Mouse (Mus musculus) right cerebral cortex, postnatal 10 days (tissue): ENCODE results near the gene Nmt1.

ENCODE experiments used
- DNase-seq, 2 experiments: peaks; one replicate each; pipeline ENCODE4 v3.0.0; 2021; ENCODE audit warnings: low spot score in 2 of 2

The Nmt1 gene

DNA sequence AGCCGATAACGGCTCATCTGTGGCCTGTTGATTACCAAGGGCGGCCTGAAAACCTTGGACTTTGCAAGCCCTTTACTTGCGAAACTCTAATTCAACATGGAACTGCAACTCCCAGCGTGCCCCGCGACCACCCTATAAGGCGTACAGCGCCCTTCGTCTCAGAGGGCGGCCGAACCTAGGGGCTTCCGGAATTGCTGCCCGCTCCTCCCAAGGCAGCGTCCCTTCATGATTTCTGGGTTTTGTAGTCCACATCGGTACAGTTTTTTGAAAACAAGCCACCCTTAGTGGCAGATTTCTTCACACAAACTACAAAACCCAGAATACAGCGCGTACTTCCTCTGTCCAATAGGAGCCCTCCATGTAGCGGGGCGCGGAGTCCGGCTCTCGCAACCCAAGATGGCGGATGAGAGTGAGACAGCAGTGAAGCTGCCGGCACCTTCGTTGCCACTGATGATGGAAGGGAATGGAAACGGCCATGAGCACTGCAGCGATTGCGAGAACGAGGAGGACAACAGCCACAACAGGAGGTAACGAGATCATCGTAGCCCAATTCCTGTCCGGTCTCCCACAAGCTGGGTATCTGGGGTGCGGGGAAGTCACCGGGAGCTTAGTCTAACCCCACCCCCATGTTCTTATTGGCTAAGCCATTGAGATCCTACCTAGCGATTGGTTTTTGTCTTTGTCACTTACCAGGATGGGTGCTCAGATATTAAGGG is at the start of gene Nmt1, which contains the start of gene Dcakd:
Gene Nmt1, plus strand, starts transcription at position 15 of the 716 bp plus-strand sequence.
Gene Dcakd, minus strand, starts transcription at position 158 of the 716 bp plus-strand sequence.
- DNase-seq, result peak; percentile 96 to 97

DNA sequence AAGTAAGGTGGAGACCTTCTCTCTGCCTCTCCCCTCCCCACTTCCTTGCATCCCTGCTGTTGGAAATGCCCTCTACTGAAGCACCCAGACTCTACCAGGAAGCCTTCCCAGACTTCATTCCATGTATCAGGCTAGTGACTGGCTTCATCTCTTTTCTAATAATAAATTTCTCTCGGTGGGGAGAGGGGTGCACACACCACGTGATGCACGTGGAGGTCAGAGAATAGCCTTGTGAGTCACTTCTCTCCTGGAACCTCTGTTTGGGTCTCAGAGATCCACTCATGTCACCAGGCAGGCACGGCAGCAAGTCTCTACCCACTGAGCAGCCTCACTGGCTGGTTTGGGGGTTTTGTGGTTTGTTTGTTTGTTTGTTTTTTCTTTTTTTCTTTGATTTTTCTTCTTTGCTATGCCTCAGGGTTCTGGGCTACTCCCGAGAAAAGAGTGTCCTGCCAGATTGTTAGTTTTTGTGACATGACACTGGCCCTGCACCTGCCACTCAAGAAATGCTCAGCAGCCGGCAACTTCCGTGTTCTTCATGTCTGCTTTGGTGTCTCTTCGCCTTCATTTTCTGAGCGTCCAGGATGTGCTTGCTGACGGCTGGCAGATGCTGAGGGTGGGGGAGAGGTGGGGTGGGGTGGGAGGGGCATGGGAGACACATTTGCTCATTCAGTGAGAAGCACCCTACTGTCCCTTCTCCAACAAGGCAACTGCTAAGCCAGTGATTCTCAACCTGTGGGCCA is 46.7 kb upstream of the Nmt1 start:
- DNase-seq, result no peak

DNA sequence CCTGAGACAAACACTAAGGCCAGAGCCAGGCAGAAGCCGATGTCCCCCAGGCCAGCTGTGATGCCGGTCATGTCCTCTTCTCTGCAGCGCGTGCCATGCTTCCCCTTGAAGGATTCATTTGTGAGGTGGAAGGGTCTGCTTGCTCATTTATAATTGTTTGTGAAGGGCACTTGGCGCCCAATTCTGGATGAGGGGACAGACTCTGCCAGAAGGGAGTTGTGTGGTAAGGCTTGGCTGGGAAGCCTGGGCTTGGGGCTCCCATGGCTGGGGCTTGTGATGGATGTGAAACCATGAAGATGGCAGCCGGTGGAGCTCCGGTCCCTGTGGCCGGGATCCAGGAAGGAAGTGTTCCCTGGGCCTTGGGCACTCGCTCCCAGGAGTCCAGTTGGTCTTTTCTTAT is 43.9 kb upstream of the Nmt1 start:
- DNase-seq, result no peak

DNA sequence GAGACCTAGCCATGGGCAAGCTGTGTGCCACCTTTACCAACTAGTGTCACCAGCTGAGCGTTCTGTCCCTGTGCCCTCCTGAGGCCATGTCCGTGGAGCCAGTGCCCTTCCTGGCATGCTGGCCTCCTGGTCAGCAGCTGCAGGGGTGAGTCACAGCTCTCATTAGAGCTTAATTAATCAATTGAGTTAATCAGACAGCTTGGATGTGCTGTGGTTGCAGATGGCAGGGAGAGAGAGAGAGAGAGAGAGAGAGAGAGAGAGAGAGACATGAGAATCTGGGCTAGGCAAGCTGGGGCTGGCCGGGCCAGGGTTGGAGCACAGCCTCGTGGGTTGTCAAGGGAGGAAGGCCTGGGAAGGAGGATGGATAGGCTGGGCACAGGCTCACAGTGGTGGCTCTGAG is 43.4 kb upstream of the Nmt1 start:
- no peak for DNase-seq

DNA sequence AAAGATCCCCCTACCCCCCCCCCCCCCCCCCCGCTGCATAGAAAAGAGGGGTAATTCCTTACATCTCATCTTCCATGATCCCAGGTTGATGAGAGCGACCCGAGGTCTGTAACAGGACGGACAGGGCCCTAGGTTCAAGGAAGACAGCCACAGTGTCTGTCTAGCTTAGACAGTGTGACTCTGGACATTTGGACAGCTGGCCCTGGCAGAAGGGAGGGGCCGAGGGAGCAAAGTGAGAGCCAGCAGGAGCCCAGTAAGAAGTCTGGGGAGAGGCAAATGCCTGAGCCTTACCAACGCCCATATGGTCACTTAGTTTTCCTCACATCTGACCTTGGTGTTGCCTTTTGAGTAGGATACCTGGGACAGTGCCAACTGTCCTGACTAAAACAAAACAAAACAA is 42.8 kb upstream of the Nmt1 start:
- no peak for DNase-seq

DNA sequence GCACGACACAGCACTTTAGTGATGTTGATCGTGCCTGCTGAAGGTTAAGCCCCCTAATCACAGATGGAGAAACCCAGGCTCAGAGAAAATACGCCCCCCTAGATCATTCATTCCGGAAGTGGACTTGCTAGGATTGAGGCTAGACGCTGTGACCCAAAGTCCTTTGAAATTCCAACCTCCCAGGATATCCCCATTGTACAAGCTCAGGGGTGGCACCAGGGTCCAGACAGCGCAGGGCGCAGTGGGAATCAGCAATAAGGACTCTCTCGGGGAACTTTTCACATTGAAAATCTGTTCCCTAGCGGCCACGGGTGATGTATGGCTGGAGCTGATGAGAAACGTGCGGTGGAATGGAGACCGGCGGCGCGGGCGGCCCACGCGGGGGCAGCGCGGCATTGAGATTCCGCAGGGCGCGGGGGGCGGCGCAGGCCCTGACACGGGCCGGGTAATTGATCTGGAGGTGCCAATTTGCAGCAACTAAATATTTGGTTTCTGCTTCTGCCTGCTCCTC is 38.3 kb upstream of the Nmt1 start:
- DNase-seq, result no peak

DNA sequence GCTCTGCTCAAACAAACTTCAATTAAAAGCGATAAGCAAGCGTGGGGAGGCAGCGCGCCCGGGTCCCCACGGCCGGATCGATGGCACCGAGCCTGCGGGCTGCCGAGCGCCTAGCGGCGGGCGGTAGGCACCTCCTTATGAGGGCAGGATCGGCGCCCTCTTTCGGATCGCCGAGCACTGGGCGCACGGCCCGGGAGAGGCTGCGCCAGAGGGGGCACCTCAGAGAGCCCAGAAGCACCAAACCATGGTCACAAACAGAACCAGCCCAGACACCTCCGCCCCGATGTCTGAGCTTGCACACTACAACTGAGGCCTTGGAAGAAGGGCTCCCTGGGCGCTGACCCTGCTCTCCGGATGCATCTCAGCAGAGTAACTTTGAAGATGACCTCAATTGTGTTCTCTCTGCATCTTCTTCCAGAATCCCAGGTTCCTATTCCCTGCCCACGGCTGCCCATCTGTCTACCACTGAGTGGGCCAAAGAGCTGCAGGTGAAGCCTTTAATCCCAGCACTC is 37.8 kb upstream of the Nmt1 start:
- DNase-seq, result peak; percentile 57 to 72

DNA sequence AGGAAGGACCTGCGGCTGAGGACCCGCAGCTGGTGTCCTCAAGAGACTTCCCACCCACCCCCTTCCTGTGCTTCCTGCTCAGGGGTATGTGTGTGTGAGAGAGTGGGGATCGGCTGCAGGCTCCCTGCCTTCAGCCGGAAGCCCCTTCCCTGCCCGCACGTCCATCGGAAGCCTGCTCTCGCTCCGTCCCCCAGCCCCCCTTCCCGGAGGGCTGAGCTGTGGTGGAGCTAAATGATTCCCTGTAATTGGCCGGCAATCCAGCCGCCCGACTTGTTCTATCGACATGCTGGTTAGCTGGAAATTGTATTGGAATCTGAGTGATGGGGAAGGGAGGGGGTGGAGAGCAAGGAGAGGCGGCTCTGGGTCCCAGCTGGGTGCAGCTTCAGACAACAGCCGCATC is 36.3 kb upstream of the Nmt1 start:
- no peak for DNase-seq

DNA sequence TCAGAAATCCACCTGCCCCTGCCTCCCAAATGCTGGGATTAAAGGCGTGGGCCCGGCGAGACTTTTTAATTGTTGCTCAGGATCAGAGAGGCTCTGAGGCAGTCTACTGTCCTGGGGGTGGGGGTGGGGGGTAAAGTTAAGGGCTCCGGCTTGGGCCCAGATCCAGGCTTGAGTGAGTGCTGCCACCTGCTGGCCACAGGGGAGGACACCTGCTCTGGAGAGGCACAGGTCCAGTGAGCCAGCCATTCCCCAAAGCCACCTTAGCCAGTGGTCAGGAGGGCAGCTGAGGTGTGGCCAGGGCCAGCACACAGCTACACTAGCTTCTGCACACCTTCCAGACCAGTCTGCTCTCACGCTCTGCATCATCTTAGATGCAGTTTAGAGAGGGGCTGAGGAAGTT is 35.0 kb upstream of the Nmt1 start:
- DNase-seq, result peak; percentile 67 to 81

DNA sequence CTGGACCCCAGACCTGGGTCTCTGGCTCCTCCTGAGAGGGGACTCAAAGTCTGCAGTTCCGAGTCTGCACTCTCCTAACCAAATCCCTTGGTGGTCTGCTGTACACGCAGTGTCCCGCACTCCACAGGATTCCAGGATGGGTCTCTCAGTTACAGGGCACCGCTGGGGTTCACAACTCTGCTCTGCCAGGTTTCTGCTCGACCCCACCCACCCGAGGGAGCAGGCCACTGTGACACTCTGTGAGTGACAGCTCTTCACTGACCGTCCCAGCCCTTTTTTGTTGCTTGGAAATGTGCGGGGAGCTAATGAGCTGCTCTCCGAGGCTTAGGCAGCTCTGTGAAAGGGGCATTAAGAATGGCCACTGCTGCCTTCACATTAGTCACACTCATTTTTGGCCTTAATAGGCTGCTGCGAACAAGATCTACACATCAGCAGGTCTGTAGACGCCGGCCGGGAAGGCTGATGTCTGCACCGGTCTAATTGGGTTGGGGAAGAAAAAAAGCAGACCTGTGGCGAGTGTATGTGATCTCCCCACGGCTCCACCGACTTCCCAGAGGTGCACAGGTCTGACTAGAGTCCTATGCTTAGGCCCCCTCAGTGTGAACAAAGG is 34.5 kb upstream of the Nmt1 start:
- DNase-seq, result no peak

DNA sequence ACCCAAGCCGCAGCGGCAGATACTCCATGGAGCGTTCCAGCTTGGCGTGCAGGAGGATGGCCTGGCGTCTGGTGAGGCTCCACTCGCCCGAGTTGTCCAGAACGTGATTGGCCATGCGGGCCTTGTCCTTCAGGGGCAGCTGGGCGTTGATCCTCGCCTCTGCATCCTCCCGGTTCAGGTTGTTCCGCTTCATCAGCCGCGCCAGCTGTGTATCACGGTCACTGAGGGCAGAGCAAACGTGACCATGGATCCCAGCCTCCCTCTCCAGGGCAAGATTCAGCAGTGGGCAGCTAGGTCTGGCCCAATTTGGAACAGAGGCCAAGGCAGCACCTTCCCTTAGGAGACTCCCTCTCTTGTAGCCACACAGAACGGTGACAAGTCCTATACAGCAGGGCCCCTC is 33.0 kb upstream of the Nmt1 start:
- no peak for DNase-seq

DNA sequence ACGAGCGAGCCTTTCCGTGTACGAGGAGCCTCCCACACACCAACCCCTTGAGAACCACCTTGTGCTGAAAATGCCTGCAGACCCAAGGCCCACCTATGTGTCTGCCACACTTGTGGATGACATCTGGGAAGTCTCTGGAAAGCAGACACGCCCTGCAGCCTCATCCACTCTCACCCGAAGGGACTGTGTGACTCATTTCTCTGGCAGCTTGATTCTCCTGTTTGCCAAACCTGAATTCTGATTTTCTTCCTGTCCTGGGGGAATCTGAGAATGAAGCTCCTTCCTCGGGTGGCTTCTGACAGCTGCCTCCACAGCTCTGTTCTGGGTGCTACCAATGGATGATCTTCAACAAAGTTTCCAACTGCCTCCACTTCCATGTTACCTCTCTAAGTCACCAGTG is 31.6 kb upstream of the Nmt1 start:
- DNase-seq, result peak in 1 of 2 experiments; percentile 28

DNA sequence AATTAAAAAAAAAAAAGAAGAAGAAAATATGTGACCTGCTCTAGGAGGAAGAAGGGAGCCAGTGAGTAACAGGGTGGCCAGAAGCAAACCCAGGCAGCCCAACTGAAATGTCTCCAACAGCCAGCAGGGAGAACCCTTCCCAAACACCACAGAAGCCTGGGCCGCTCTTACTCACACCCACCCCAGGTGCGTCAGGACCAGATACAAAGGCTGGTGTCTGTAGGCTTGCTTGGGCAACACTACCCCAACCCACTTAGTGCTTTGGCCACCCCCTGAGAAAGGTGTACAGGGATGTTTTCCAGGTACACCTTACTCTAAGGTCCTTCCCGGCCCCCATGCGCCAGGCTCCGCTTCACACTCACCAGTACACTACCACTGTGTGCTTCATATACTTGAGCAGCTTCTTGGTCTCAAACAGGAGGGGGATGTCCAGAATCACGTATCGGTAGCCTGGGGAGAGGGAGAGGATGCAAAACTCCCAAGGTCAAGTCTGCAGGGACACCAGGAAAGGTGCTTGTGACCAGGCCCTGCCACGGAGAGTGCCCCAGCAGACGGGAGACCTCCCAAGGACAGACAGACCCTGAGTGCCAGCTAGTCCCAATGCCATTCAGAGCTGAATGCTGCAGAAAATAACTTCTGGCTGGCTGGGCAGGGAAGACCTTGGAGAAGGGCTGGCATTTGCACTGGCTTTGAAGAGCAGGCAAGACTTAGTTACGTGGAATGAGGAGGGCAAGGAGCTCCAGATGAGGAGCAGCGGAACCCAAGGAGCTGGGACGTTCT is 30.8 kb upstream of the Nmt1 start:
- DNase-seq, result no peak

DNA sequence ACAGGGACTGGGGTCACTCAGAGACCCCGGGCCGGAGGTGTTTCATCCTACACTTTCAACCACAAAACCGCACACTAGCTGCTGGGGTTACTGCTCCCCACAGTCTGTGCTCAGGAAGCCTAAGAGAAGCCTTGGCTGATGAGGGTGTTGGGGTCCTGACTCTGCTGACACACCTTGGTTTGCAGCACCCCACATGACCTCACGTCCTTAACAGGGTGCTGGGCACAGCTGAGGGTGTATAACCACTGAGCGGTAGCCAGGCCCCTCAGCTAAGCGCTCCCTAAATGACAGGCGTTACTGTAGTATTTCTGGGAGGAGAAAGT is 29.8 kb upstream of the Nmt1 start:
- no peak for DNase-seq

DNA sequence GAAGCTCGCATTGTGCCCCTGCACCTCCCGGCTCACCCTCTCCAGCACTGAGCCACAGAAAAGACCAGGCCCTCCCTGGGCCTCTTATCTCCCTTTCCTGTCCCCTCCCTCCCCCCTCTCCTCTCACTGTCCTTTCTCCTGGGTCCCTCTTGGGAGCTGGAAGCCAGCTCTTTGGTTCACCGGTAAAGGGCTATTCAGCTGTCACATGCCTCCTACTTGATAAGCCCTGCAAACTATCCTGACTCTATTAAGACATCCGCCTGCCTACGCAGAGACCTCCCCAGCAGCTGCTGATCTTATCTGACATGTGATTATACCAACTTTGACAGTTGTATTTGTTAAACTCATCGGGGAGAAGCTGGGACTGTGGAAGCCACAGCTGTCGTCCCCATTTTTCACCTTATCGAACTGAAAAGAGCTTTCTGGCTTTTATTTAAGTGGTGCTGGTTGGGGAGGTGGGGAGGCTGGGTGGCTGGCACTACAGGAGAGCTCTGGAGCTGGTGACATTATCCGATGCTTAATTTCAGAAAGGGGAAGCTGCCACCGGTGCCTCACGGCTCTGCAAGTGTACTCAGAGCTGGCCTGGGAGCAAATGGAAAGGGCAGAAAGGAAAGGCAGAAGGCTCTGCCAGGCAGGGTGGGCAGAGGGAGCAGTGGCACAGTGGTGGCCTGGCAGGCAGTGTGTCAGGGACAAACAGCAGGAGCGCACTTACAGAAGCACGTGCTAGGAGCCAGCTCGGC is 29.2 kb upstream of the Nmt1 start:
- DNase-seq, result peak in 1 of 2 experiments; percentile 28

DNA sequence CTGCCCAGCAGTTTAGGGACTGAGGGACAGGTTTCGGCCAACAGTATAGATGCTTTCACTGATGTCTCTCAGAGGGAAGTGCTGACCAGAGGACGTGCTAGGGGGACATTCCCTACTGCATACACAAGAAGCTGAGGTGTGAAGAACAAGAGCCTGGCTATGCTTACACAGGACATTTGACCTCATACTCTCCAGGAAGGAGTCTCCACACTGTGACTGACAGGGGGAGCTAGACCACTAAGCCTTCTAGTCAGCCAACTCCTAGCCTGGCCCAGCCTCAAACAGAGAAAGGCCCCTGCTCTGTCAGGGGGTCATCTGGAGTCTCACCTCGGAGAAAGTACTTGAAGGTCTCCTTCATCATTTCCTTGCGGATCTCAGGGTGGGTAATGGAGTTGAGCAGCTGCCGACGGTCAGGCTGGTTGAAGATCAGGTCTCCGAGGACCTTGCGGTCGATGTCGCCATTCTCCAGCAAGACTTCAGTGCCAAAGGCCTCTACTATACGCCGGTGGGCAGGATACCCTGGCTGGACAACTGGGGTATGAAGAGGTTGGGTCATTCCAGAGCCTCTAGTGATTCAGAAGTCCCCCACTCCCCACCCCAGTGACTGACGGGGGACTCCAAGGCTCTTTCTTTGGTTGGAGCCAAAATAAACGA is 28.5 kb upstream of the Nmt1 start:
- no peak for DNase-seq

DNA sequence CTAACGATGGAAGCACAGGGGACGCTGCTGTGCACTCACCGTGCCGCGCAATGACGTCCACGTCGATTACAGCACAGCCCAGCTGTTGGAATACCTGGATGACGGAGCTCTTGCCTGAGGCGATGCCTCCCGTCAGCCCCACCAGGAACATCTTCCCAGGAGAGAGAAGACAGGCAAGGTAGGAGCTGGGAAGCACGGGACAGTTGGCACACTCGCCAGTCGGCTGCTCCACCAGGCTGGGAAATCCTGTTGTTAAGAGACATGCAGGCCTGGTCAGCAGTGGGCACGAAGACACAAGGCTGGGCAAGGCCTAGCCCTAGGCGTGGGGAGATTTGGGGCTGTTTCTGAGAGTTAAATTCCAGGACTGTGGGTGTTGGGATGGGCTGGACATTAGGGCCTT is 27.9 kb upstream of the Nmt1 start:
- no peak for DNase-seq

DNA sequence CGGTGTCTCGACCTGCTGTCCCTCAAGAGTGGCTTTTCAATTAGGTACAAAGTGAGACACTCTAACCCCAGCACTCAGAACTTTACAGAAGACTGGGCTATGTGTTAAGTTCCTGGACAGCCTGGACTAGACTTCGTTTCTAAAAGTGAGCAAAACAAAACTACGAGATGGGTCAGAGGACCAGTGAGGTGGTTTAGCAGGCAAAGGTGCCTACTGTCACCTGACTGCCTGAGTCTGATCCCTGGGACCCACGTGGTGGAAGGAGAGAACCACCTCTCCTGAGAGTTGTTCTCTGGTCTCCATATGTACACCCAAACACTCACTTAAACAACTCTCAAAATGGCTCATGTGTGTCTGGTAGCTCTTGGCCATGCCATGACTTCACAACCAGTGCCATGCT is 26.9 kb upstream of the Nmt1 start:
- DNase-seq, result no peak

DNA sequence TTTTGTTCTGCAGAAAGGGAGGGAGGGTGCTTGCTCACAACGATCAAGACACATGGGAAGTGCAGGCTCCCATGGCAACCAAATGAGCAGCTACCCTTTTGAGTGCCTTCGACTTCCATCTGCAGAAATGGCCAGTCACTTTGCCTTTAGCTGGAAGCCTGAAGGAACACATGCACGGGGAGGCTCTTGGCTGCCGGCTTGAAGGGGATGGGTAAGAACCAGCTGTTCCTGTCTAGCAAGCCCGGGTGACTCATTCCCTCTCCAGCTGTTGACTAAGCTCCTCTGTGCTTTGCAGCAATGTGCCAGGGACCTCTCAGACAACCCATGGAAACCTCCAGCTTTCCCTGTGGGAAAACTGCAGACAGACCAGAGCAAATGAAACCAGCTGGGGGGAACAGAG is 24.8 kb upstream of the Nmt1 start:
- peak; percentile 85 to 92 for DNase-seq

DNA sequence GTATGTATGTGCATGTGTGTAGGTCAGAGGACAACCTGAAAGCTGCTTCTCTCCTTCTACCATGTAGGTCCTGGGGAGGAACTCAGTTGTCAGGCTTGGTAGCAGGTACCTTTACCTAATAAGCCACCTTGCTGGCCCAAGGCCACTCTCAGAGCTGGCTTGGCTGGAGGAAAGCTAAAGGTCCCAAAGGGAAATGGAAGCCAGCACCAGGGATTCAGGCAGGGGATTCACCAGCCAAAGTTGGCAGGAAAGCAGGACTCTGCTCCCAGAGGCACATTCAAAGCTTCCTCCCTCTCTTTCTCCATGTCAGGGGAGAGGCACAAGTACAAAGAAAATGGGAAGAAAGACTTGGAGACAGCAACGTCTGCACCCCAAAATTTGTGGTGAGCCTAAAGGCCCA is 23.1 kb upstream of the Nmt1 start:
- no peak for DNase-seq
